Mouse (Mus musculus) urinary bladder, postnatal 0 days (tissue): ENCODE data around the gene Maged2. TPM values are rescaled to one million over a fixed set of nuclear protein-coding genes. Genes with fewer than 3 reads are reported as not detected.

ENCODE experiments used
- polyA plus RNA-seq: library from polyadenylated mRNA; unstranded; fragments of >200 nt; fragmentation: Nextera tagmentation; extraction: Ambion mirVana; gene quantifications from 2 replicates; pipeline ENCODE4 v1.2.1, GENCODE M21; 2015

The Maged2 gene
- polyA plus RNA-seq: 182 and 204 TPM in 2 replicates

GRCm38 (mm10) chrX:150814139-150814469, at the start of gene Maged2:
Maged2 (minus strand) TSS chrX:150814345.

Other genes with a start within 250 kb of the Maged2 start
- gene Pfkfb1, start 226.1 kb downstream of the Maged2 start, polyA plus RNA-seq: 2.5 and 2.8 TPM in 2 replicates
- 6.6 and 7.2 TPM in 2 replicates for gene Apex2, start 224.5 kb downstream of the Maged2 start, polyA plus RNA-seq
- gene Tro, start 156.8 kb downstream of the Maged2 start, polyA plus RNA-seq: 3.4 and 4.1 TPM in 2 replicates
- gene Gnl3l, start 203.0 kb upstream of the Maged2 start, polyA plus RNA-seq: 15.7 and 17.7 TPM in 2 replicates
- gene Fgd1, start 231.8 kb upstream of the Maged2 start, polyA plus RNA-seq: 3.5 and 3.6 TPM in 2 replicates